Mouse (Mus musculus) stomach, embryonic 14.5 days (tissue): ENCODE results near the gene Tomm20. TPM values are rescaled to one million over a fixed set of nuclear protein-coding genes. Genes with fewer than 3 reads are reported as not detected.
"Not testable (repeated sequence)": the region's sequence is repeated elsewhere in the genome, so short reads cannot be mapped to it uniquely, and the experiment has no call there.

Source experiments
- ATAC-seq: fragments of 200-750 bp; cut with Nextera tagmentation; 2 replicates; pipeline ENCODE4 v1.8.0; 2017; ENCODE audit warnings: low read depth, moderate TSS enrichment; ENCODE audit not compliant: insufficient number of reproducible peaks, insufficient read depth, low FRiP score
- H3K27ac ChIP-seq: fragments of 300-500 bp; sonication (generic); 2 replicates; pipeline ENCODE4 v1.5.1; 2014; ENCODE audit warnings: mild to moderate bottlenecking, low read length, moderate library complexity, mixed read lengths
- H3K27me3 ChIP-seq: fragments of 300-500 bp; sonication (generic); 2 replicates; pipeline ENCODE4 v1.6.1; 2014; ENCODE audit warnings: low read length, control low read depth, mixed read lengths; ENCODE audit not compliant: control insufficient read depth, insufficient read depth
- H3K36me3 ChIP-seq: fragments of 300-500 bp; sonication (generic); 2 replicates; pipeline ENCODE4 v1.6.1; 2014; ENCODE audit warnings: mild to moderate bottlenecking, control low read depth, low read length, moderate library complexity, mixed read lengths; ENCODE audit not compliant: control insufficient read depth, insufficient read depth
- H3K4me1 ChIP-seq: fragments of 300-500 bp; sonication (generic); 2 replicates; pipeline ENCODE4 v1.6.1; 2014; ENCODE audit warnings: low read length, control low read depth, mixed read lengths; ENCODE audit not compliant: control insufficient read depth, insufficient read depth
- H3K4me2 ChIP-seq: fragments of 300-500 bp; sonication (generic); replicated peaks from 2 replicates; pipeline ENCODE4 v1.6.1; 2014; ENCODE audit warnings: low read depth, low read length, control low read depth
- H3K4me3 ChIP-seq: fragments of 300-500 bp; sonication (generic); 2 replicates; pipeline ENCODE4 v1.5.1; 2014; ENCODE audit warnings: low read depth, low read length, control low read depth
- H3K9ac ChIP-seq: fragments of 300-500 bp; sonication (generic); replicated peaks from 2 replicates; pipeline ENCODE4 v1.6.1; 2014; ENCODE audit warnings: low read depth, mild to moderate bottlenecking, control low read depth, low read length, moderate library complexity, mixed read lengths
- H3K9me3 ChIP-seq: fragments of 300-500 bp; sonication (generic); 2 replicates; pipeline ENCODE4 v1.6.1; 2016; ENCODE audit warnings: low read depth, low read length, control low read depth; ENCODE audit not compliant: control insufficient read depth
- WGBS: fragments of 180-500 bp; shearing (Covaris S2); extraction: QIAGEN DNeasy Blood & Tissue Kit; methylation state at CpG from one replicate; pipeline ENCODE4 v1.1.7; 2014; 5-methylcytosine and 5-hydroxymethylcytosine counted together
- polyA plus RNA-seq: library from polyadenylated mRNA; unstranded; fragments of >200 nt; fragmentation: Nextera tagmentation; extraction: Ambion mirVana; gene quantifications from 2 replicates; pipeline ENCODE4 v1.2.1, GENCODE M21; 2014

Gene Tomm20
- polyA plus RNA-seq, 1 experiment from 2014 or later = 200 TPM

GRCm38 (mm10) chr8:126920386-126920785 is 25.3 kb downstream of the Tomm20 start:
- ATAC-seq = no peak
- Histone ChIP-seq H3K36me3 (no peaks in the 10 kb centered on the region), H3K4me2 (no peak overlapping the region), H3K9ac (no peak overlapping the region), H3K9me3 (no peaks in the 10 kb centered on the region), H3K4me1 (peaks cover 6% of the 10 kb centered on the region; the same call in 1 of the 2 replicates), H3K27me3 (no peaks in the 10 kb centered on the region), H3K27ac (no peak overlapping the region), H3K4me3 (no peak overlapping the region)
- 82% methylated on average over 6 of the region's 6 CpGs for WGBS

GRCm38 (mm10) chr8:126919703-126920102 is 25.9 kb downstream of the Tomm20 start:
- Histone ChIP-seq H3K4me2 (no peak overlapping the region), H3K27ac (no peak overlapping the region), H3K9ac (no peak overlapping the region), H3K4me3 (no peak overlapping the region), H3K27me3 (no peaks in the 10 kb centered on the region), H3K4me1 (peaks cover 6% of the 10 kb centered on the region; the same call in 1 of the 2 replicates), H3K9me3 (no peaks in the 10 kb centered on the region), H3K36me3 (no peaks in the 10 kb centered on the region)
- no peak for ATAC-seq
- WGBS = 87% methylated on average over 5 of the region's 5 CpGs

GRCm38 (mm10) chr8:126919255-126919654 is 26.4 kb downstream of the Tomm20 start:
- peaks cover 6% of the 10 kb centered on the region; the same call in 1 of the 2 replicates for H3K4me1 ChIP-seq
- no peaks in the 10 kb centered on the region for H3K27me3 ChIP-seq
- H3K27ac ChIP-seq = no peak overlapping the region
- H3K9ac ChIP-seq = no peak overlapping the region
- ATAC-seq = no peak
- 67% methylated on average over 2 of the region's 2 CpGs for WGBS
- no peak overlapping the region for H3K4me2 ChIP-seq
- no peaks in the 10 kb centered on the region for H3K36me3 ChIP-seq
- no peak overlapping the region for H3K4me3 ChIP-seq
- no peaks in the 10 kb centered on the region for H3K9me3 ChIP-seq

GRCm38 (mm10) chr8:126918356-126918755 is 27.3 kb downstream of the Tomm20 start:
- ATAC-seq = no peak
- Histone ChIP-seq H3K4me1 (peaks cover 9% of the 10 kb centered on the region; the same call in 1 of the 2 replicates), H3K36me3 (no peaks in the 10 kb centered on the region), H3K4me2 (no peak overlapping the region), H3K27me3 (no peaks in the 10 kb centered on the region), H3K27ac (no peak overlapping the region), H3K9ac (no peak overlapping the region), H3K4me3 (no peak overlapping the region), H3K9me3 (no peaks in the 10 kb centered on the region)
- 96% methylated on average over 1 of the region's 1 CpGs for WGBS

- H3K27ac ChIP-seq = no peak overlapping the region
- WGBS = 59% methylated on average over 6 of the region's 6 CpGs
These were observed 28.3 kb downstream of the Tomm20 start for GRCm38 (mm10) chr8:126917179-126917905.

DNA sequence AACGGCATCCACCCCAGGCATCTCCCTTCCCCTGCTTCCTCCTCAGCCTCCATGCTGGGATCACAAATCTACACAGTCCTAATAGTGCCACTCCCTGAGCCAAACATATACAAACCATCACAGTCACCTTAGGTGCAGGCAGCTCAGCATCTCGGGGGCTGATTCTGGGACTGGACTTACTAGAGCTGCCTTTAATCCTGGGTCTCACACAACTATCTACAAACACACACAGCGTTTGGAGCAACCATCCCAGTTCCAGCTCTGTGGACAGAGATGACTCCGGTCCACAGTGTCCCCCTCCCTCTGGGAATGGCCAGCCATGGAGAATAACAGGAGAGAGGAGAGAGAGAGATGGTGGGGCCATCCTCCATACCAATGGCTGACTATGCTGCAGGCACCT is 29.0 kb downstream of the Tomm20 start:
- 78% methylated on average over 4 of the region's 4 CpGs for WGBS
- H3K9ac ChIP-seq = no peak overlapping the region
- H3K36me3 ChIP-seq = no peaks in the 10 kb centered on the region
- H3K27me3 ChIP-seq = no peaks in the 10 kb centered on the region
- peaks cover 11% of the 10 kb centered on the region; the same call in 1 of the 2 replicates for H3K4me1 ChIP-seq
- ATAC-seq = no peak
- H3K4me3 ChIP-seq = no peak overlapping the region
- H3K9me3 ChIP-seq = no peaks in the 10 kb centered on the region
- H3K4me2 ChIP-seq = no peak overlapping the region
- no peak overlapping the region for H3K27ac ChIP-seq

More at GRCm38 (mm10) chr8:126917179-126917905, 28.3 kb downstream of the Tomm20 start:
- Histone ChIP-seq H3K9ac (no peak overlapping the region), H3K27me3 (no peaks in the 10 kb centered on the region), H3K36me3 (no peaks in the 10 kb centered on the region), H3K4me3 (no peak overlapping the region), H3K4me1 (peaks cover 11% of the 10 kb centered on the region; the same call in 1 of the 2 replicates), H3K4me2 (no peak overlapping the region), H3K9me3 (no peaks in the 10 kb centered on the region)
- no peak for ATAC-seq

- ATAC-seq = no peak
These were observed 30.9 kb downstream of the Tomm20 start for GRCm38 (mm10) chr8:126914609-126915375.

DNA sequence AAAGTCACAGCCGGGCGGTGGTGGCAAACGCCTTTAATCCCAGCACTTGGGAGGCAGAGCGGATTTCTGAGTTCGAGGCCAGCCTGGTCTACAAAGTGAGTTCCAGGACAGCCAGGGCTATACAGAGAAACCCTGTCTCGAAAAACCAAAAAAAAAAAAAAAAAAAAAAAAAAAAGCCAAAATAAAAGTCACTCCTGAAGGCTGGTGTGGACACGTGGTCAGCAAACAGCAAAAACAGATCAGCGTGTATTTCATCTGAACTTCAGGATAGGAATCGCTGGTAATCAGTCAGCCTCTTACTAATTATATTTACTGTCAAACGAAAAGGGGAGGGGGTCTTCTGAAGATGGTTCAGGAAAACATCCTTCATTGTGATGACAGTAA is 31.5 kb downstream of the Tomm20 start:
- H3K4me1 ChIP-seq = peaks cover 13% of the 10 kb centered on the region
- not testable (repeated sequence) for H3K4me2 ChIP-seq, ATAC-seq, H3K36me3 ChIP-seq, H3K9me3 ChIP-seq, H3K27ac ChIP-seq, H3K9ac ChIP-seq, H3K27me3 ChIP-seq, H3K4me3 ChIP-seq
- 64% methylated on average over 9 of the region's 10 CpGs for WGBS

More at GRCm38 (mm10) chr8:126914609-126915375, 30.9 kb downstream of the Tomm20 start:
- 36% methylated on average over 10 of the region's 10 CpGs for WGBS
- peaks cover 11% of the 10 kb centered on the region; the same call in 1 of the 2 replicates for H3K4me1 ChIP-seq
- H3K4me2 ChIP-seq = no peak overlapping the region
- H3K27me3 ChIP-seq = no peaks in the 10 kb centered on the region
- H3K4me3 ChIP-seq = no peak overlapping the region
- no peaks in the 10 kb centered on the region for H3K36me3 ChIP-seq
- no peak overlapping the region for H3K27ac ChIP-seq
- no peaks in the 10 kb centered on the region for H3K9me3 ChIP-seq
- H3K9ac ChIP-seq = no peak overlapping the region
